Mouse (Mus musculus) adrenal gland, postnatal 4 days (tissue): Measurements from ENCODE around the gene Tmem258. TPM values are rescaled to one million over a fixed set of nuclear protein-coding genes. Genes with fewer than 3 reads are reported as not detected.

Source experiments
- microRNA-seq: library from miRNA; unstranded; fragments of <30 nt; microRNA quantifications from one replicate; pipeline ENCODE4 v1.2.0, GENCODE M21; 2021
- total RNA-seq, 2 experiments: library from RNA; stranded (reverse); gene quantifications; 2 replicates each; pipeline ENCODE4 v1.2.3; 2021

Tmem258 gene
- total RNA-seq, 2 experiments from 2014 or later, result 161 to 182 TPM

Small RNA genes within 50 kb of the gene (microRNA-seq; reads per million reads assigned to microRNA genes)
- 0.79 reads per million for gene Mir6993

Other genes with a start within 250 kb of the Tmem258 start
- 1,000 to 10,000 TPM; 1,555 to 1,573 TPM for gene Fth1, start 223.4 kb upstream of the Tmem258 start, total RNA-seq
- gene Best1, start 202.4 kb upstream of the Tmem258 start, total RNA-seq, result 1 to 10 TPM in 1 of 2 experiments, under 1 TPM in 1; 0.71 to 2.2 TPM
- gene Rab3il1, start 202.3 kb upstream of the Tmem258 start, total RNA-seq, result 10 to 100 TPM; 21.8 to 23.9 TPM
- gene Fads3, start 162.4 kb upstream of the Tmem258 start, total RNA-seq, result 10 to 100 TPM; 12.2 to 19.3 TPM
- 100 to 1,000 TPM; 385 to 397 TPM for gene Fads2, start 102.3 kb upstream of the Tmem258 start, total RNA-seq
- 100 to 1,000 TPM; 225 to 254 TPM for gene Fads1, start 21.1 kb upstream of the Tmem258 start, total RNA-seq
- 10 to 100 TPM; 32.9 to 35.8 TPM for gene Fen1, start 155 bp downstream of the Tmem258 start, total RNA-seq
- gene Myrf, start 36.7 kb downstream of the Tmem258 start, total RNA-seq, result 1 to 10 TPM; 6.2 to 9.1 TPM
- gene Dagla, start 100.9 kb downstream of the Tmem258 start, total RNA-seq, result 1 to 10 TPM; 5.2 to 6.4 TPM
- 10 to 100 TPM; 46.1 to 47.4 TPM for gene Syt7, start 185.1 kb downstream of the Tmem258 start, total RNA-seq